Mouse (Mus musculus) adrenal gland, postnatal 4 days (tissue): ENCODE measurements around the gene Jmjd1c. TPM values are rescaled to one million over a fixed set of nuclear protein-coding genes. Genes with fewer than 3 reads are reported as not detected.

ENCODE experiments used
- DNase-seq, 2 experiments: peaks; one replicate each; pipeline ENCODE4 v3.0.0; 2021 to 2022; ENCODE audit warnings: low spot score in 2 of 2, mixed read lengths in 2 of 2
- long read RNA-seq, 2 experiments: library from polyadenylated mRNA; stranded (forward); transcript quantifications; one replicate each; pipeline ENCODE4 v2.0.0; 2021
- total RNA-seq, 2 experiments: library from RNA; stranded (reverse); gene quantifications; 2 replicates each; pipeline ENCODE4 v1.2.3; 2021

The Jmjd1c gene
- 10 to 100 TPM; 78.5 to 82.9 TPM for total RNA-seq
- long read RNA-seq, experiment 1: 0 reads
- long read RNA-seq, experiment 2, partial matches to known transcripts: 5 of 8 reads
- long read RNA-seq, experiment 2, other reads (novel, unspliced or antisense): 2 of 8 reads

- DNase-seq: peak; percentile 54 to 57
These were observed at the start of gene Jmjd1c for GRCm38 (mm10) chr10:67095798-67096620. TSS of gene Jmjd1c (plus strand) at chr10:67096125.

GRCm38 (mm10) chr10:67047712-67048645 lies 47.9 kb upstream of the Jmjd1c start:
- no peak for DNase-seq

- no peak for DNase-seq
These were observed 46.9 kb upstream of the Jmjd1c start for GRCm38 (mm10) chr10:67048871-67049615.

- no peak for DNase-seq
These were observed 46.3 kb upstream of the Jmjd1c start for GRCm38 (mm10) chr10:67049621-67050020.

- no peak for DNase-seq
These were observed 45.2 kb upstream of the Jmjd1c start for GRCm38 (mm10) chr10:67050766-67051165.

GRCm38 (mm10) chr10:67051466-67051865 lies 44.5 kb upstream of the Jmjd1c start:
- DNase-seq: no peak

- DNase-seq: no peak
These were observed 43.5 kb upstream of the Jmjd1c start for GRCm38 (mm10) chr10:67052429-67052828.

- DNase-seq: no peak
These were observed 42.5 kb upstream of the Jmjd1c start for GRCm38 (mm10) chr10:67053475-67053874.

GRCm38 (mm10) chr10:67055867-67056856 lies 39.8 kb upstream of the Jmjd1c start:
- no peak for DNase-seq

GRCm38 (mm10) chr10:67057208-67057607 lies 38.7 kb upstream of the Jmjd1c start:
- no peak for DNase-seq

- DNase-seq: no peak
These were observed 38.2 kb upstream of the Jmjd1c start for GRCm38 (mm10) chr10:67057696-67058095.

GRCm38 (mm10) chr10:67058297-67058696 lies 37.6 kb upstream of the Jmjd1c start:
- no peak for DNase-seq

GRCm38 (mm10) chr10:67058702-67059101 lies 37.2 kb upstream of the Jmjd1c start:
- DNase-seq: no peak

- no peak for DNase-seq
These were observed 34.5 kb upstream of the Jmjd1c start for GRCm38 (mm10) chr10:67061367-67061801.

- no peak for DNase-seq
These were observed 34.1 kb upstream of the Jmjd1c start for GRCm38 (mm10) chr10:67061823-67062222.

GRCm38 (mm10) chr10:67065277-67065887 lies 30.5 kb upstream of the Jmjd1c start:
- no peak for DNase-seq

- DNase-seq: no peak
These were observed 30.0 kb upstream of the Jmjd1c start for GRCm38 (mm10) chr10:67065927-67066326.

GRCm38 (mm10) chr10:67066421-67066820 lies 29.5 kb upstream of the Jmjd1c start:
- no peak for DNase-seq

GRCm38 (mm10) chr10:67069013-67069412 lies 26.9 kb upstream of the Jmjd1c start:
- DNase-seq: no peak
